Mouse (Mus musculus): ENCODE results near the gene Pde9a.

DNA sequence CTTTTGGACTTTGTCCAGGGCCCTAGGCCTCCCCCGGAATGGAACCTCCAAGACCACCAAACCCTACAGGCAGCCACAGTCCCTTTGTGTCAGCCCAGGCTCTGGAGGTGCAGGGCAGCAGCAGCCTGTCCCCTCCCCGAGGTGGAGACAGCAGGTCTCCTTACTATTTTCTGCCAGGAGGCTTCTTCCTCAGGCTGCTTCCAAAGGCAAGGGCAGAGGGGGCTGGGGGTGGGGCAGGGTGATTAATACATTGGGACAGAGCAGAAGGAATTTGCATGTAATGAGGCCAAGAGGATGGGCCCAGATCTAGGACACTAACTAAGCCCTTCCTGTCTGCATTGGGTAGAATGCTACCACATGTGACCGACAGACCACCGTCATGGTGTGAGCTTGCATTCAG is 74.4 kb downstream of the Pde9a start:
- no peak for TF ChIP-seq GATA1 (IDR thresholded peaks at IDR 0.05; ENCODE audit: low read length)
- TF ChIP-seq TAL1 (IDR thresholded peaks at IDR 0.05; ENCODE audit: low read length) = no peak

All from erythroblast, embryonic 14.5 days (primary cell).